22 mouse cellular contexts compared by ENCODE assay signal in the genomic region with DNA sequence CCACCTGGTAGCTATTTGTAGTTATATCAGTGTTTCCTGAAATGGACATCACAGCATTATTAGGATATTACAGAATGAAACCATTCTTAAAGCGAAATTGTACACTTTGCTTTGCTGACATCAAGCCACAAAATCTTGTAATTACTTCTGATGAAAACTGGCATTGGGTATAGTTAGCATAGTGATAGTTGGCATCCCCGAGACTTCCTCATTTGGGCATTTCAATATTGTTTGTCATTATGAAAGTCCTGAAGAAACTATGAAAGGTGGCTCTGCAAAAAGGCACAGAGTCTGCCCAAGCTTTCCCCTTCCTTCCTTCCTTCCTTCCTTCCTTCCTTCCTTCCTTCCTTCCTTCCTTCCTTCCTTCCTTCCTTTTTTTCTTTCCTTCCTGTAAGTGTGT.
"Had no signal": no experiment of that assay in that cellular context is flagged by ENCODE, and none has a peak within 500 bp of the region (broad histone marks: within the 10 kb centered on the region; RNA-seq: fewer than 3 reads in every experiment).

No protein-coding gene starts in this region.

- H3K4me3 ChIP-seq: layer of hippocampus, adult 2 months; liver, embryonic 13.5 days; megakaryocyte, embryonic 14.5 days; midbrain, embryonic 10.5 days; midbrain, embryonic 13.5 days; neural tube, embryonic 12.5 days; neural tube, embryonic 15.5 days had no signal

- H3K27ac ChIP-seq: kidney, postnatal 0 days; layer of hippocampus, adult 2 months; liver, embryonic 13.5 days; midbrain, embryonic 10.5 days; midbrain, embryonic 13.5 days; neural tube, embryonic 12.5 days; neural tube, embryonic 15.5 days; stomach, postnatal 0 days had no signal

- H3K9me3 ChIP-seq: liver, embryonic 13.5 days; midbrain, embryonic 10.5 days; neural tube, embryonic 15.5 days had no signal

- H3K27me3 ChIP-seq: liver, embryonic 13.5 days; megakaryocyte, embryonic 14.5 days; midbrain, embryonic 13.5 days; neural tube, embryonic 12.5 days; neural tube, embryonic 15.5 days had no signal

- H3K4me1 ChIP-seq: liver, embryonic 13.5 days; midbrain, embryonic 10.5 days; midbrain, embryonic 13.5 days; neural tube, embryonic 12.5 days; neural tube, embryonic 15.5 days had no signal

- H3K36me3 ChIP-seq: liver, embryonic 13.5 days; midbrain, embryonic 10.5 days; midbrain, embryonic 13.5 days; neural tube, embryonic 12.5 days; neural tube, embryonic 15.5 days had no signal

- DNase-seq: kidney, adult 2 months; kidney, postnatal 25 days; layer of hippocampus, adult 9-11 months; liver, embryonic 13.5 days; lung, adult 2 months; lung, postnatal 14 days; lung, postnatal 4 days; retina, postnatal 1 day; right cerebral cortex, postnatal 25 days; spleen, adult 18-20 months; thymus, adult 2 months; thymus, postnatal 14 days; thymus, postnatal 4 days had no signal

- ATAC-seq: midbrain, embryonic 13.5 days; midbrain, embryonic 16.5 days had no signal
